16 mouse cellular contexts compared by ENCODE assay signal in the genomic region with DNA sequence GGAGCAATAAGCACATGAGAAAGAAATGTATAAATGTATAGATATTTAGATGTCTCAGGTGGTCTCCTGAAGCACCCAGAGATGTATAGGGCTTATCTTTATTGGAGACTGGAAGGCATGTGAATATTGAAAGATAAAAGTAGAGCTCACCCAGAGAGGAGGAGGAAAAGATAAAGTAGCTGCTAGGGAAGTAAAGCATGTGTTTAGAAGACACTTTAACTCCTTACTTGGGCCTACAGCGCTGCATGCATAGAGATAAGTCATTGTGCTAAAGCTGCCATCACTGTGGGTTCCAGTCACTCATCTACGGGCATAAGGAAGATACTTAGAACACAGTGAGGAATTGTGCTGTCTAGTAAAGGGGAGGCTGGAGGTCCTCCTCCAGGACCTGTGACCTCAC.
"Had no signal": no experiment of that assay in that cellular context is flagged by ENCODE, and none has a peak within 500 bp of the region (broad histone marks: within the 10 kb centered on the region; RNA-seq: fewer than 3 reads in every experiment).

No protein-coding gene starts in this region.

- H3K4me3 ChIP-seq: kidney, embryonic 15.5 days; limb, embryonic 12.5 days; midbrain, embryonic 10.5 days; neural tube, embryonic 13.5 days; stomach, embryonic 15.5 days had no signal

- H3K9ac ChIP-seq: kidney, embryonic 15.5 days; limb, embryonic 12.5 days; neural tube, embryonic 13.5 days; stomach, embryonic 15.5 days had no signal

- H3K27me3 ChIP-seq: kidney, embryonic 15.5 days; limb, embryonic 12.5 days; neural tube, embryonic 13.5 days; stomach, embryonic 15.5 days had no signal

- ATAC-seq: intestine, embryonic 16.5 days; midbrain, embryonic 16.5 days had no signal

- H3K4me1 ChIP-seq: kidney, embryonic 15.5 days; limb, embryonic 12.5 days; midbrain, embryonic 10.5 days; neural tube, embryonic 13.5 days; stomach, embryonic 15.5 days had no signal

- H3K9me3 ChIP-seq: kidney, embryonic 15.5 days; limb, embryonic 12.5 days; midbrain, embryonic 10.5 days; neural tube, embryonic 13.5 days; stomach, embryonic 15.5 days had no signal

- DNase-seq: kidney, adult 2 months; kidney, postnatal 14 days; layer of hippocampus, adult 9-11 months; layer of hippocampus, postnatal 36 days; retina, postnatal 1 day; right cerebral cortex, postnatal 4 days; spleen, adult 18-20 months; thymus, adult 2 months; thymus, postnatal 25 days had no signal

- H3K4me2 ChIP-seq: kidney, embryonic 15.5 days; limb, embryonic 12.5 days; neural tube, embryonic 13.5 days; stomach, embryonic 15.5 days had no signal

- H3K27ac ChIP-seq: kidney, embryonic 15.5 days; limb, embryonic 12.5 days; midbrain, embryonic 10.5 days; neural tube, embryonic 13.5 days; stomach, embryonic 15.5 days had no signal

- H3K36me3 ChIP-seq: neural tube, embryonic 13.5 days; stomach, embryonic 15.5 days had no signal
